Mouse (Mus musculus) brain, embryonic 14.5 days (tissue): ENCODE results near the gene Tram2.

Experiments used
- CTCF ChIP-seq: fragments of 200-500 bp; IDR thresholded peaks from 2 replicates; pipeline ENCODE4 v1.5.1; 2012; ENCODE audit warnings: inconsistent platforms, mild to moderate bottlenecking, moderate library complexity, borderline replicate concordance; ENCODE audit not compliant: insufficient read depth, insufficient read length; ENCODE audit errors: extremely low read depth
- POLR2A ChIP-seq: fragments of 200-500 bp; IDR thresholded peaks from 2 replicates; pipeline ENCODE4 v1.6.1; 2012; ENCODE audit warnings: mild to moderate bottlenecking, inconsistent platforms, borderline replicate concordance; ENCODE audit not compliant: poor library complexity, insufficient read depth, insufficient read length, severe bottlenecking; ENCODE audit errors: extremely low read depth

DNA sequence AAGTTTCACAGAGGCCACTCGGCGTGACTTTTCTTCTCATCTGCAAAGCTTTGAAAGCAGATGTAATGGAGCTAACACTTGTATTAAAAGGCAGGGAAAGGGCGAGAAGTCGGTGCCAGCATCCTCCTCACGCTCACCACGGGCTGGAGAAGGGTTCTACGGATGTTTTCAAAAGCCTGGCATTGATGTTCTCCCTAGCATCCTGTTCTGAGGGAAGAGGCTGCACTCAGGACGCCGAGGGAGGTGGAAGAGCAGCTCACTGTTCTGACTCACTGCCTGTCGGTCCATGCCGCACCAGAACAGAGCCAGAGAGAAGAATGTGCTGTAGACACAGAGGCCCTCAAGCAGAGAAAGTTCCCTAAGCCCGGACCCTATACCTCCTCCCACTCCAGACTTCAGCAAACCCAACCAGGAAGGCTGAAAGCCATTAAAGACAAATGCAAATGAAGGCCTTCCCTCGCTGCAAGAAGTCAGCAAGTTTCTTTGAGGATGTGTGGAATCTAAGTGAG is 81.1 kb downstream of the Tram2 start:
- no peak for TF ChIP-seq POLR2A
- TF ChIP-seq CTCF, result no peak
